Mouse (Mus musculus) lung, postnatal 10 days (tissue): ENCODE measurements around the gene Bpgm.

ENCODE experiments used
- DNase-seq: peaks from one replicate; pipeline ENCODE4 v3.0.0; 2021

Bpgm gene

GRCm38 (mm10) chr6:34486071-34486626 is 10.1 kb downstream of the Bpgm start:
- DNase-seq: no peak

- DNase-seq: no peak
Measured at GRCm38 (mm10) chr6:34493327-34494095, 17.5 kb downstream of the Bpgm start.

- DNase-seq: peak; percentile 25
Measured at GRCm38 (mm10) chr6:34495140-34495551, 19.1 kb downstream of the Bpgm start.

- DNase-seq: no peak
Measured at GRCm38 (mm10) chr6:34497991-34498625, 22.1 kb downstream of the Bpgm start.

- DNase-seq: no peak
Measured at GRCm38 (mm10) chr6:34502291-34502690, 26.3 kb downstream of the Bpgm start.

- no peak for DNase-seq
Measured at GRCm38 (mm10) chr6:34505957-34506356, 29.9 kb downstream of the Bpgm start.

- no peak for DNase-seq
Measured at GRCm38 (mm10) chr6:34507581-34507980, 31.6 kb downstream of the Bpgm start.

- no peak for DNase-seq
Measured at GRCm38 (mm10) chr6:34508016-34508415, 32.0 kb downstream of the Bpgm start.

- no peak for DNase-seq
Measured at GRCm38 (mm10) chr6:34510277-34510676, 34.3 kb downstream of the Bpgm start.

- DNase-seq: peak; percentile 51
Measured at GRCm38 (mm10) chr6:34511410-34511809, 35.4 kb downstream of the Bpgm start.

- no peak for DNase-seq
Measured at GRCm38 (mm10) chr6:34512741-34513140, 36.7 kb downstream of the Bpgm start.

GRCm38 (mm10) chr6:34514655-34515054 is 38.6 kb downstream of the Bpgm start:
- peak; percentile 50 for DNase-seq

GRCm38 (mm10) chr6:34515098-34515782 is 39.2 kb downstream of the Bpgm start:
- peak; percentile 21 for DNase-seq

- DNase-seq: no peak
Measured at GRCm38 (mm10) chr6:34515783-34516099, 39.7 kb downstream of the Bpgm start.

- no peak for DNase-seq
Measured at GRCm38 (mm10) chr6:34517750-34518149, 41.7 kb downstream of the Bpgm start.

- DNase-seq: no peak
Measured at GRCm38 (mm10) chr6:34519087-34519486, 43.1 kb downstream of the Bpgm start.

- DNase-seq: no peak
Measured at GRCm38 (mm10) chr6:34520491-34520890, 44.5 kb downstream of the Bpgm start.

- no peak for DNase-seq
Measured at GRCm38 (mm10) chr6:34520912-34521311, 44.9 kb downstream of the Bpgm start.

GRCm38 (mm10) chr6:34523476-34523875 is 47.5 kb downstream of the Bpgm start:
- no peak for DNase-seq

GRCm38 (mm10) chr6:34525499-34525924 is 49.5 kb downstream of the Bpgm start:
- DNase-seq: no peak

GRCm38 (mm10) chr6:34525927-34526326 is 49.9 kb downstream of the Bpgm start:
- no peak for DNase-seq

GRCm38 (mm10) chr6:34526389-34526788 is 50.4 kb downstream of the Bpgm start:
- no peak for DNase-seq

- no peak for DNase-seq
Measured at GRCm38 (mm10) chr6:34528131-34528530, 52.1 kb downstream of the Bpgm start.

GRCm38 (mm10) chr6:34529992-34530391 is 54.0 kb downstream of the Bpgm start:
- DNase-seq: peak; percentile 57
